Mouse (Mus musculus): ENCODE results near the gene Prame. TPM values are rescaled to one million over a fixed set of nuclear protein-coding genes. Genes with fewer than 3 reads are reported as not detected.

Gene Prame
- polyA plus RNA-seq, 1 experiment from 2014 or later, result not detected

Other genes starting within 250 kb of the Prame start
- gene Gm7903, start 193.9 kb downstream of the Prame start, polyA plus RNA-seq (2016; fragmentation: Nextera tagmentation; extraction: Ambion mirVana), result not detected in 2 replicates
- not detected in 2 replicates for gene AV320801, start 133.1 kb downstream of the Prame start, polyA plus RNA-seq (2016; fragmentation: Nextera tagmentation; extraction: Ambion mirVana)
- gene Nxf7, start 28.9 kb downstream of the Prame start, polyA plus RNA-seq (2016; fragmentation: Nextera tagmentation; extraction: Ambion mirVana), result not detected in 2 replicates
- gene Tcp11x2, start 66.1 kb upstream of the Prame start, polyA plus RNA-seq (2016; fragmentation: Nextera tagmentation; extraction: Ambion mirVana), result 0.11 TPM in 1 of 2 replicates, not detected in the other
- gene Tmsb15a, start 97.6 kb upstream of the Prame start, polyA plus RNA-seq (2016; fragmentation: Nextera tagmentation; extraction: Ambion mirVana), result not detected in 2 replicates
- gene Armcx5, start 115.0 kb upstream of the Prame start, polyA plus RNA-seq (2016; fragmentation: Nextera tagmentation; extraction: Ambion mirVana), result 8.8 and 9.7 TPM in 2 replicates
- 46.1 and 48.6 TPM in 2 replicates for gene Gprasp1, start 115.0 kb upstream of the Prame start, polyA plus RNA-seq (2016; fragmentation: Nextera tagmentation; extraction: Ambion mirVana)
- 46.1 and 51.0 TPM in 2 replicates for gene Bhlhb9, start 169.9 kb upstream of the Prame start, polyA plus RNA-seq (2016; fragmentation: Nextera tagmentation; extraction: Ambion mirVana)
- 23.9 and 31.5 TPM in 2 replicates for gene Gprasp2, start 211.3 kb upstream of the Prame start, polyA plus RNA-seq (2016; fragmentation: Nextera tagmentation; extraction: Ambion mirVana)

Measured in hindbrain, embryonic 10.5 days (tissue).